Mouse (Mus musculus): ENCODE measurements at regions not wholly inside any gene's neighbourhood (a gene's known extent, or its start where the extent isn't known, plus 50 kb on each side); places are given as distances from the start of the nearest gene placed in this dataset.

DNA sequence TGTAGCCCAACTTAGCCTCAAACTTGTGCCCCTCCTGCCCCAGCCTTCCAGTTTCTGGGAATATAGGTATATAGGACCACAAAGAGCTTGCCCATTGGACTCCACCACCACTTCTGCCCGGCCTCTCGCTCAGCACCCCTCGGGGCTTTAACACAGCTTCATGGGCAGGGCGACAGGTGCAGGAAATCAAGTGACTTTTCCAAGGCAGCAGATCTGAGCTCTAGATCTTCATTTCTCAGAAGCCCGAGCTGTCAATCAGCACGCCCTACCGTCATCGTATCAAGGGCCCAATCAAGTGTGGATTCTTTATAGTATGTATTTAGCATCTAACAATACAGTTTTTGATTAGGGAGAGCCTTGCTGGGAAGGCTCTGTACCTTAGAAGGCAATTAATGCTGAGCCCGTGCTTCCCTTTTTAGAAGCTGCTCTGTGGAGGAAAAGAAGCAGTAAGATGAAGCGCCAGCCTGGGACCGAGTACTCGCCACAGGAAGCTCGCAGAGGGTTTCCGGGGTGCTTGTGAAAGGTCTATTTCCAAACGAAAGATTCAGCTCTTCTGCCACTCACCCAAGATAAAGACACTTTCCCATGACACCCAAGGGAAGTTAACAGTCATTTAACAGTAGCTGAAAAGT, 56.9 kb upstream of the E2f3 start:
- TF ChIP-seq POLR2A (IDR thresholded peaks at IDR 0.05; ENCODE audit: extremely low read depth, insufficient read depth, low read length) (no peak), CTCF (IDR thresholded peaks at IDR 0.05; ENCODE audit: extremely low read depth, insufficient read depth, low read length) (no peak)

Measured in cortical plate, adult 2 months (tissue).